In genomic region chr12:5375616-5376461, GRCm38 (mm10) we compare ENCODE assay signal across 8 mouse cellular contexts. TPM values are rescaled to one million over a fixed set of nuclear protein-coding genes. Genes with fewer than 3 reads are reported as not detected.
A peak's percentile ranks its signal among the peaks of the same experiment; 100 is the strongest.
DNase-seq lines count a peak whose midpoint lies in the region; ATAC-seq lines count a peak whose summit lies in the region.

Klhl29 (minus strand) TSS chr12:5375682.

- peak; percentile 87 to 92 for DNase-seq in adrenal gland, adult 18-20 months (ENCODE audit: low spot score in 2 of 2)
- peak; percentile 96 to 98 for DNase-seq in cerebellum, postnatal 25 days
- peak; percentile 68 for DNase-seq in frontal cortex, postnatal 25 days (ENCODE audit: low spot score in 2 of 2)
- peak; percentile 85 for DNase-seq in hindbrain, embryonic 11.5 days (ENCODE audit: low spot score)
- peak; percentile 81 to 90 for DNase-seq in layer of hippocampus, postnatal 14 days (ENCODE audit: low spot score in 2 of 2)
- DNase-seq in retina, postnatal 7 days (ENCODE audit: low read depth, low spot score) = peak; percentile 80
- DNase-seq in natural killer cell, adult 2 months (ENCODE audit: low spot score in 2 of 2) = no peak

- peaks cover 2% of the 10 kb centered on the region; the same call in 1 of the 2 replicates for H3K27me3 ChIP-seq in hindbrain, embryonic 11.5 days (ENCODE audit: control insufficient read depth, insufficient read depth, low read length)
- H3K27me3 ChIP-seq in lung, embryonic 15.5 days = peaks cover 57% of the 10 kb centered on the region

- ATAC-seq in hindbrain, embryonic 11.5 days (ENCODE audit: low FRiP score) = peak; percentile 95
- ATAC-seq in lung, embryonic 15.5 days (ENCODE audit: borderline replicate concordance, extremely low read depth, low FRiP score, low TSS enrichment) = peak; percentile 95

- peak within 1 kb of the TSS; percentile 88 for H3K4me2 ChIP-seq in hindbrain, embryonic 11.5 days (replicated peaks; ENCODE audit: low read depth, low read length)
- H3K4me2 ChIP-seq in lung, embryonic 15.5 days = peak within 1 kb of the TSS; percentile 100

- H3K9ac ChIP-seq in hindbrain, embryonic 11.5 days (ENCODE audit: low read depth, low read length) = peak within 1 kb of the TSS; percentile 88
- H3K9ac ChIP-seq in lung, embryonic 15.5 days = peak within 1 kb of the TSS; percentile 47

- peak within 1 kb of the TSS; percentile 65 for H3K4me3 ChIP-seq in hindbrain, embryonic 11.5 days (ENCODE audit: low read depth, low read length)
- H3K4me3 ChIP-seq in lung, embryonic 15.5 days = peak within 1 kb of the TSS; percentile 77

- no peaks in the 10 kb centered on the region for H3K9me3 ChIP-seq in hindbrain, embryonic 11.5 days (ENCODE audit: control insufficient read depth, low read length)
- no peaks in the 10 kb centered on the region for H3K9me3 ChIP-seq in lung, embryonic 15.5 days

- WGBS in hindbrain, embryonic 11.5 days = 2% methylated on average over 37 of the region's 66 CpGs
- WGBS in lung, embryonic 15.5 days = 1% methylated on average over 58 of the region's 66 CpGs

- peak within 1 kb of the TSS; percentile 82 for H3K27ac ChIP-seq in hindbrain, embryonic 11.5 days (ENCODE audit: low read depth, low read length)
- no peak within 1 kb of the TSS for H3K27ac ChIP-seq in lung, embryonic 15.5 days

- no peaks in the 10 kb centered on the region for H3K4me1 ChIP-seq in hindbrain, embryonic 11.5 days (replicated peaks; ENCODE audit: control insufficient read depth, insufficient read depth, low read length)
- H3K4me1 ChIP-seq in lung, embryonic 15.5 days = peaks cover 25% of the 10 kb centered on the region

- no peaks in the 10 kb centered on the region for H3K36me3 ChIP-seq in hindbrain, embryonic 11.5 days (ENCODE audit: control insufficient read depth, insufficient read depth, low read length)
- H3K36me3 ChIP-seq in lung, embryonic 15.5 days = no peaks in the 10 kb centered on the region

RNA-seq across cellular contexts. Expression of gene Klhl29, which starts in this region (rescaled TPM):
- 10 to 100 TPM in 1 of 2 experiments, 1 to 10 TPM in 1; 9.2 to 20.5 TPM for total RNA-seq in adrenal gland, adult 18-20 months (2021)
- polyA plus RNA-seq in hindbrain, embryonic 11.5 days (2014; fragmentation: Nextera tagmentation; extraction: Ambion mirVana) = 2.2 and 2.6 TPM in 2 replicates
- total RNA-seq in layer of hippocampus, postnatal 14 days (2021) = 10 to 100 TPM; 32.5 to 35.4 TPM
- polyA plus RNA-seq in lung, embryonic 15.5 days (2015; fragmentation: Nextera tagmentation; extraction: Ambion mirVana) = 0.34 and 0.47 TPM in 2 replicates

Comparison
In these comparisons a context has a peak if more than half of its experiments do, and no peak if none do; other contexts are left out.
1. Peak in ATAC-seq, H3K4me3 ChIP-seq, H3K9ac ChIP-seq and H3K4me2 ChIP-seq in lung, embryonic 15.5 days; RNA of the gene not detected or under 1 TPM.
2. DNase-seq: peak in adrenal gland, adult 18-20 months (2 of 2), cerebellum, postnatal 25 days (2 of 2), frontal cortex, postnatal 25 days (2 of 2), hindbrain, embryonic 11.5 days (single experiment), layer of hippocampus, postnatal 14 days (2 of 2) and retina, postnatal 7 days (single experiment); none in natural killer cell, adult 2 months (0 of 2).